Mouse (Mus musculus) hindbrain, embryonic 14.5 days (tissue): ENCODE results near the gene 1700029F12Rik. TPM values are rescaled to one million over a fixed set of nuclear protein-coding genes. Genes with fewer than 3 reads are reported as not detected.

ENCODE experiments used
- ATAC-seq: fragments of 200-750 bp; cut with Nextera tagmentation; 2 replicates; pipeline ENCODE4 v1.8.0; 2017; ENCODE audit warnings: moderate number of reproducible peaks, mild to moderate bottlenecking, moderate TSS enrichment, moderate library complexity; ENCODE audit not compliant: low FRiP score
- DNase-seq: peaks from one replicate; pipeline ENCODE4 v3.0.0-alpha.2; 2015; ENCODE audit warnings: low spot score
- H3K27ac ChIP-seq: fragments of 300-500 bp; sonication (generic); 2 replicates; pipeline ENCODE4 v1.5.1; 2014; ENCODE audit warnings: mild to moderate bottlenecking, moderate library complexity
- H3K27me3 ChIP-seq: fragments of 300-500 bp; sonication (generic); 2 replicates; pipeline ENCODE4 v1.6.1; 2014; ENCODE audit warnings: mild to moderate bottlenecking, low read length, mixed read lengths; ENCODE audit not compliant: control insufficient read depth, insufficient read depth
- H3K36me3 ChIP-seq: fragments of 300-500 bp; sonication (generic); replicated peaks from 2 replicates; pipeline ENCODE4 v1.6.1; 2014; ENCODE audit not compliant: control insufficient read depth, insufficient read depth
- H3K4me1 ChIP-seq: fragments of 300-500 bp; sonication (generic); replicated peaks from 2 replicates; pipeline ENCODE4 v1.6.1; 2014; ENCODE audit warnings: antibody characterized with exemption, low read length, mixed read lengths; ENCODE audit not compliant: control insufficient read depth, insufficient read depth
- H3K4me2 ChIP-seq: fragments of 300-500 bp; sonication (generic); replicated peaks from 2 replicates; pipeline ENCODE4 v1.6.1; 2014; ENCODE audit warnings: mild to moderate bottlenecking, moderate library complexity
- H3K4me3 ChIP-seq: fragments of 300-500 bp; sonication (generic); replicated peaks from 2 replicates; pipeline ENCODE4 v1.5.1; 2014; ENCODE audit warnings: mild to moderate bottlenecking, low read length
- H3K9ac ChIP-seq: fragments of 300-500 bp; sonication (generic); 2 replicates; pipeline ENCODE4 v1.6.1; 2014
- H3K9me3 ChIP-seq: fragments of 300-500 bp; sonication (generic); 2 replicates; pipeline ENCODE4 v1.6.1; 2016; ENCODE audit warnings: low read length; ENCODE audit not compliant: control insufficient read depth
- WGBS: fragments of 180-500 bp; shearing (Covaris S2); extraction: QIAGEN DNeasy Blood & Tissue Kit; methylation state at CpG from one replicate; pipeline ENCODE4 v1.1.7; 2014; 5-methylcytosine and 5-hydroxymethylcytosine counted together
- polyA plus RNA-seq: library from polyadenylated mRNA; unstranded; fragments of >200 nt; fragmentation: Nextera tagmentation; extraction: Ambion mirVana; gene quantifications from 2 replicates; pipeline ENCODE4 v1.2.1, GENCODE M21; 2014

Gene 1700029F12Rik
- polyA plus RNA-seq, 1 experiment from 2014 or later: not detected

- Histone ChIP-seq H3K27me3 (no peaks in the 10 kb centered on the region), H3K27ac (peak overlapping the region; percentile 62), H3K9me3 (no peaks in the 10 kb centered on the region), H3K4me3 (peak overlapping the region; percentile 35), H3K4me1 (no peaks in the 10 kb centered on the region), H3K9ac (peak overlapping the region; percentile 47), H3K4me2 (peak overlapping the region; percentile 75), H3K36me3 (no peaks in the 10 kb centered on the region)
- ATAC-seq (peak; percentile 86), DNase-seq (peak; percentile 69)
- 2% methylated on average over 17 of the region's 21 CpGs for WGBS
These were observed 26.5 kb downstream of the 1700029F12Rik start for GRCm38 (mm10) chr13:97007501-97008265.

GRCm38 (mm10) chr13:97006784-97007183 is 27.4 kb downstream of the 1700029F12Rik start:
- H3K9ac ChIP-seq: peak overlapping the region; percentile 47
- no peaks in the 10 kb centered on the region for H3K27me3 ChIP-seq
- no peak overlapping the region for H3K27ac ChIP-seq
- no peaks in the 10 kb centered on the region for H3K36me3 ChIP-seq
- peak overlapping the region; percentile 35 for H3K4me3 ChIP-seq
- no peak for ATAC-seq
- H3K4me1 ChIP-seq: no peaks in the 10 kb centered on the region
- WGBS: 22% methylated on average over 2 of the region's 2 CpGs
- H3K4me2 ChIP-seq: peak overlapping the region; percentile 75
- H3K9me3 ChIP-seq: no peaks in the 10 kb centered on the region
- no peak for DNase-seq

- H3K4me1 ChIP-seq: no peaks in the 10 kb centered on the region
- DNase-seq: no peak
- WGBS: 83% methylated on average over 1 of the region's 1 CpGs
- no peaks in the 10 kb centered on the region for H3K36me3 ChIP-seq
- H3K9ac ChIP-seq: no peak overlapping the region
- no peak for ATAC-seq
- no peaks in the 10 kb centered on the region for H3K9me3 ChIP-seq
- no peaks in the 10 kb centered on the region for H3K27me3 ChIP-seq
- H3K4me3 ChIP-seq: no peak overlapping the region
- no peak overlapping the region for H3K4me2 ChIP-seq
- no peak overlapping the region for H3K27ac ChIP-seq
These were observed 37.1 kb downstream of the 1700029F12Rik start for GRCm38 (mm10) chr13:96997080-96997479.

- Histone ChIP-seq H3K27me3 (no peaks in the 10 kb centered on the region), H3K4me1 (no peaks in the 10 kb centered on the region), H3K4me2 (no peak overlapping the region), H3K9ac (no peak overlapping the region), H3K27ac (no peak overlapping the region), H3K9me3 (no peaks in the 10 kb centered on the region), H3K36me3 (no peaks in the 10 kb centered on the region), H3K4me3 (no peak overlapping the region)
- no peak for ATAC-seq
- 77% methylated on average over 5 of the region's 5 CpGs for WGBS
- no peak for DNase-seq
These were observed 38.9 kb downstream of the 1700029F12Rik start for GRCm38 (mm10) chr13:96995243-96995642.

GRCm38 (mm10) chr13:96993291-96993989 is 40.7 kb downstream of the 1700029F12Rik start:
- H3K27ac ChIP-seq: no peak overlapping the region
- ATAC-seq: no peak
- no peak for DNase-seq
- no peaks in the 10 kb centered on the region for H3K27me3 ChIP-seq
- 28% methylated on average over 8 of the region's 8 CpGs for WGBS
- H3K4me1 ChIP-seq: no peaks in the 10 kb centered on the region
- H3K4me3 ChIP-seq: no peak overlapping the region
- H3K9ac ChIP-seq: no peak overlapping the region
- H3K36me3 ChIP-seq: no peaks in the 10 kb centered on the region
- H3K4me2 ChIP-seq: no peak overlapping the region
- no peaks in the 10 kb centered on the region for H3K9me3 ChIP-seq

- no peak overlapping the region for H3K4me2 ChIP-seq
- H3K9ac ChIP-seq: no peak overlapping the region
- H3K4me3 ChIP-seq: no peak overlapping the region
- WGBS: 81% methylated on average over 14 of the region's 14 CpGs
- ATAC-seq (no peak), DNase-seq (no peak)
- H3K27me3 ChIP-seq: no peaks in the 10 kb centered on the region
- no peaks in the 10 kb centered on the region for H3K36me3 ChIP-seq
- no peak overlapping the region for H3K27ac ChIP-seq
- no peaks in the 10 kb centered on the region for H3K4me1 ChIP-seq
- H3K9me3 ChIP-seq: no peaks in the 10 kb centered on the region
These were observed 43.4 kb downstream of the 1700029F12Rik start for GRCm38 (mm10) chr13:96990561-96991265.

GRCm38 (mm10) chr13:96990045-96990444 is 44.1 kb downstream of the 1700029F12Rik start:
- Histone ChIP-seq H3K9me3 (no peaks in the 10 kb centered on the region), H3K9ac (no peak overlapping the region), H3K27me3 (no peaks in the 10 kb centered on the region), H3K4me3 (no peak overlapping the region), H3K4me2 (no peak overlapping the region), H3K27ac (no peak overlapping the region), H3K4me1 (no peaks in the 10 kb centered on the region), H3K36me3 (no peaks in the 10 kb centered on the region)
- 94% methylated on average over 3 of the region's 3 CpGs for WGBS
- no peak for ATAC-seq
- no peak for DNase-seq

- no peak for DNase-seq
- Histone ChIP-seq H3K27me3 (no peaks in the 10 kb centered on the region), H3K4me1 (no peaks in the 10 kb centered on the region), H3K9ac (no peak overlapping the region), H3K4me3 (no peak overlapping the region), H3K9me3 (no peaks in the 10 kb centered on the region), H3K36me3 (no peaks in the 10 kb centered on the region), H3K27ac (no peak overlapping the region), H3K4me2 (no peak overlapping the region)
- WGBS: 96% methylated on average over 16 of the region's 16 CpGs
- ATAC-seq: no peak
These were observed 45.0 kb downstream of the 1700029F12Rik start for GRCm38 (mm10) chr13:96989129-96989528.

- no peak overlapping the region for H3K27ac ChIP-seq
- no peak overlapping the region for H3K4me2 ChIP-seq
- H3K4me1 ChIP-seq: no peaks in the 10 kb centered on the region; the same call in 1 of the 2 replicates
- no peaks in the 10 kb centered on the region for H3K9me3 ChIP-seq
- no peaks in the 10 kb centered on the region for H3K36me3 ChIP-seq
- H3K9ac ChIP-seq: no peak overlapping the region
- ATAC-seq: no peak
- DNase-seq: no peak
- no peak overlapping the region for H3K4me3 ChIP-seq
- H3K27me3 ChIP-seq: no peaks in the 10 kb centered on the region
- whole genome bisulfite sequencing: 51% methylated on average over 12 of the region's 12 CpGs
These were observed 48.4 kb downstream of the 1700029F12Rik start for GRCm38 (mm10) chr13:96985599-96986275.
